Mouse (Mus musculus): Measurements from ENCODE around the gene Prkrip1. TPM values are rescaled to one million over a fixed set of nuclear protein-coding genes. Genes with fewer than 3 reads are reported as not detected.

The Prkrip1 gene
- polyA plus RNA-seq, 1 experiment from 2014 or later = 52.6 TPM

GRCm38 (mm10) chr5:136240381-136240780 is 41.6 kb upstream of the Prkrip1 start:
- 52% methylated on average over 1 of the region's 1 CpGs for WGBS (ENCODE audit: insufficient replicate concordance)
- Histone ChIP-seq H3K27ac (ENCODE audit: low read depth, low read length) (no peak overlapping the region), H3K27me3 (ENCODE audit: control insufficient read depth, insufficient read depth, low read length) (peaks cover 49% of the 10 kb centered on the region), H3K36me3 (ENCODE audit: control insufficient read depth, insufficient read depth, low read length) (no peaks in the 10 kb centered on the region), H3K9me3 (replicated peaks; ENCODE audit: control insufficient read depth, low read length) (no peaks in the 10 kb centered on the region), H3K4me3 (ENCODE audit: low read depth, low read length) (no peak overlapping the region), H3K4me1 (ENCODE audit: control insufficient read depth, insufficient read depth, low read length) (peaks cover 13% of the 10 kb centered on the region), H3K4me2 (no peak overlapping the region), H3K9ac (ENCODE audit: low read depth, low read length) (no peak overlapping the region)
- ATAC-seq (replicated peaks; ENCODE audit: insufficient number of reproducible peaks, low FRiP score, low TSS enrichment) = no peak

- peak overlapping the region; percentile 40; the same call in 1 of the 2 replicates for H3K9ac ChIP-seq (ENCODE audit: low read depth, low read length)
- peak overlapping the region; percentile 69 for H3K4me2 ChIP-seq
- peak overlapping the region; percentile 34 for H3K4me3 ChIP-seq (ENCODE audit: low read depth, low read length)
- H3K9me3 ChIP-seq (replicated peaks; ENCODE audit: control insufficient read depth, low read length) = no peaks in the 10 kb centered on the region
- no peaks in the 10 kb centered on the region for H3K36me3 ChIP-seq (ENCODE audit: control insufficient read depth, insufficient read depth, low read length)
- H3K27me3 ChIP-seq (ENCODE audit: control insufficient read depth, insufficient read depth, low read length) = peaks cover 53% of the 10 kb centered on the region
- H3K4me1 ChIP-seq (ENCODE audit: control insufficient read depth, insufficient read depth, low read length) = peaks cover 5% of the 10 kb centered on the region
- no peak for ATAC-seq (replicated peaks; ENCODE audit: insufficient number of reproducible peaks, low FRiP score, low TSS enrichment)
- H3K27ac ChIP-seq (ENCODE audit: low read depth, low read length) = no peak overlapping the region
- WGBS (ENCODE audit: insufficient replicate concordance) = 0% methylated on average over 19 of the region's 19 CpGs
Measured at GRCm38 (mm10) chr5:136237607-136238006, 38.8 kb upstream of the Prkrip1 start.

GRCm38 (mm10) chr5:136236611-136237010 is 37.8 kb upstream of the Prkrip1 start:
- WGBS (ENCODE audit: insufficient replicate concordance) = 60% methylated on average over 5 of the region's 5 CpGs
- H3K36me3 ChIP-seq (ENCODE audit: control insufficient read depth, insufficient read depth, low read length) = no peaks in the 10 kb centered on the region
- no peak overlapping the region for H3K4me3 ChIP-seq (ENCODE audit: low read depth, low read length)
- no peak overlapping the region for H3K4me2 ChIP-seq
- no peak overlapping the region for H3K27ac ChIP-seq (ENCODE audit: low read depth, low read length)
- peaks cover 57% of the 10 kb centered on the region for H3K27me3 ChIP-seq (ENCODE audit: control insufficient read depth, insufficient read depth, low read length)
- H3K4me1 ChIP-seq (ENCODE audit: control insufficient read depth, insufficient read depth, low read length) = peaks cover 8% of the 10 kb centered on the region
- no peaks in the 10 kb centered on the region for H3K9me3 ChIP-seq (replicated peaks; ENCODE audit: control insufficient read depth, low read length)
- no peak overlapping the region for H3K9ac ChIP-seq (ENCODE audit: low read depth, low read length)
- no peak for ATAC-seq (replicated peaks; ENCODE audit: insufficient number of reproducible peaks, low FRiP score, low TSS enrichment)

GRCm38 (mm10) chr5:136230348-136231035 is 31.7 kb upstream of the Prkrip1 start:
- H3K4me1 ChIP-seq (ENCODE audit: control insufficient read depth, insufficient read depth, low read length) = 0 out of 2 replicates have a peak, but pooled peaks cover 3% of the 10 kb centered on the region
- no peaks in the 10 kb centered on the region for H3K36me3 ChIP-seq (ENCODE audit: control insufficient read depth, insufficient read depth, low read length)
- WGBS (ENCODE audit: insufficient replicate concordance) = 56% methylated on average over 4 of the region's 4 CpGs
- H3K27ac ChIP-seq (ENCODE audit: low read depth, low read length) = no peak overlapping the region
- H3K9ac ChIP-seq (ENCODE audit: low read depth, low read length) = no peak overlapping the region
- ATAC-seq (replicated peaks; ENCODE audit: insufficient number of reproducible peaks, low FRiP score, low TSS enrichment) = no peak
- H3K9me3 ChIP-seq (replicated peaks; ENCODE audit: control insufficient read depth, low read length) = no peaks in the 10 kb centered on the region
- no peak overlapping the region for H3K4me2 ChIP-seq
- H3K4me3 ChIP-seq (ENCODE audit: low read depth, low read length) = no peak overlapping the region
- H3K27me3 ChIP-seq (ENCODE audit: control insufficient read depth, insufficient read depth, low read length) = peaks cover 30% of the 10 kb centered on the region

- 69% methylated on average over 7 of the region's 7 CpGs for whole genome bisulfite sequencing (ENCODE audit: insufficient replicate concordance)
- H3K9me3 ChIP-seq (replicated peaks; ENCODE audit: control insufficient read depth, low read length) = no peaks in the 10 kb centered on the region
- no peak overlapping the region for H3K4me3 ChIP-seq (ENCODE audit: low read depth, low read length)
- ATAC-seq (replicated peaks; ENCODE audit: insufficient number of reproducible peaks, low FRiP score, low TSS enrichment) = no peak
- no peak overlapping the region for H3K27ac ChIP-seq (ENCODE audit: low read depth, low read length)
- H3K4me1 ChIP-seq (ENCODE audit: control insufficient read depth, insufficient read depth, low read length) = no peaks in the 10 kb centered on the region
- no peaks in the 10 kb centered on the region for H3K36me3 ChIP-seq (ENCODE audit: control insufficient read depth, insufficient read depth, low read length)
- peaks cover 6% of the 10 kb centered on the region for H3K27me3 ChIP-seq (ENCODE audit: control insufficient read depth, insufficient read depth, low read length)
- no peak overlapping the region for H3K9ac ChIP-seq (ENCODE audit: low read depth, low read length)
- no peak overlapping the region for H3K4me2 ChIP-seq
Measured at GRCm38 (mm10) chr5:136226246-136226876, 27.6 kb upstream of the Prkrip1 start.

GRCm38 (mm10) chr5:136218585-136218984 is 19.8 kb upstream of the Prkrip1 start:
- H3K27ac ChIP-seq (ENCODE audit: low read depth, low read length) = no peak overlapping the region
- no peaks in the 10 kb centered on the region for H3K4me1 ChIP-seq (ENCODE audit: control insufficient read depth, insufficient read depth, low read length)
- H3K27me3 ChIP-seq (ENCODE audit: control insufficient read depth, insufficient read depth, low read length) = no peaks in the 10 kb centered on the region
- H3K4me2 ChIP-seq = no peak overlapping the region
- no peaks in the 10 kb centered on the region for H3K36me3 ChIP-seq (ENCODE audit: control insufficient read depth, insufficient read depth, low read length)
- ATAC-seq (replicated peaks; ENCODE audit: insufficient number of reproducible peaks, low FRiP score, low TSS enrichment) = no peak
- WGBS (ENCODE audit: insufficient replicate concordance) = 75% methylated on average over 12 of the region's 12 CpGs
- H3K9me3 ChIP-seq (replicated peaks; ENCODE audit: control insufficient read depth, low read length) = no peaks in the 10 kb centered on the region
- no peak overlapping the region for H3K4me3 ChIP-seq (ENCODE audit: low read depth, low read length)
- H3K9ac ChIP-seq (ENCODE audit: low read depth, low read length) = no peak overlapping the region

GRCm38 (mm10) chr5:136217932-136218381 is 19.2 kb upstream of the Prkrip1 start:
- Histone ChIP-seq H3K4me2 (no peak overlapping the region), H3K9me3 (replicated peaks; ENCODE audit: control insufficient read depth, low read length) (no peaks in the 10 kb centered on the region)
- WGBS (ENCODE audit: insufficient replicate concordance) = 62% methylated on average over 4 of the region's 4 CpGs

GRCm38 (mm10) chr5:136217004-136217665 is 18.4 kb upstream of the Prkrip1 start:
- Histone ChIP-seq H3K4me2 (no peak overlapping the region), H3K4me3 (ENCODE audit: low read depth, low read length) (no peak overlapping the region), H3K9me3 (replicated peaks; ENCODE audit: control insufficient read depth, low read length) (no peaks in the 10 kb centered on the region), H3K27me3 (ENCODE audit: control insufficient read depth, insufficient read depth, low read length) (no peaks in the 10 kb centered on the region), H3K9ac (ENCODE audit: low read depth, low read length) (no peak overlapping the region), H3K36me3 (ENCODE audit: control insufficient read depth, insufficient read depth, low read length) (no peaks in the 10 kb centered on the region), H3K27ac (ENCODE audit: low read depth, low read length) (no peak overlapping the region), H3K4me1 (ENCODE audit: control insufficient read depth, insufficient read depth, low read length) (no peaks in the 10 kb centered on the region)
- ATAC-seq (replicated peaks; ENCODE audit: insufficient number of reproducible peaks, low FRiP score, low TSS enrichment) = no peak
- WGBS (ENCODE audit: insufficient replicate concordance) = 75% methylated on average over 18 of the region's 18 CpGs

More at GRCm38 (mm10) chr5:136217932-136218381, 19.2 kb upstream of the Prkrip1 start:
- Histone ChIP-seq H3K4me3 (ENCODE audit: low read depth, low read length) (no peak overlapping the region), H3K9ac (ENCODE audit: low read depth, low read length) (no peak overlapping the region), H3K4me1 (ENCODE audit: control insufficient read depth, insufficient read depth, low read length) (no peaks in the 10 kb centered on the region), H3K27ac (ENCODE audit: low read depth, low read length) (no peak overlapping the region), H3K36me3 (ENCODE audit: control insufficient read depth, insufficient read depth, low read length) (no peaks in the 10 kb centered on the region), H3K27me3 (ENCODE audit: control insufficient read depth, insufficient read depth, low read length) (no peaks in the 10 kb centered on the region)
- no peak for ATAC-seq (replicated peaks; ENCODE audit: insufficient number of reproducible peaks, low FRiP score, low TSS enrichment)

All from heart, embryonic 11.5 days (tissue).